Mouse (Mus musculus) CH12.LX (cell line): Measurements from ENCODE around the gene Orai1.

Experiments
- CTCF ChIP-seq, 2 experiments: IDR thresholded peaks in 1 of 2; conservative IDR thresholded peaks in 1 of 2; 2 replicates each; pipeline ENCODE4 v1.5.1; 2011 to 2012; ENCODE audit warnings: low read depth in 2 of 2, low read length in 2 of 2, improper control_type of control experiment in 1 of 2, inconsistent platforms in 1 of 2, mild to moderate bottlenecking in 1 of 2, moderate library complexity in 1 of 2
- EP300 ChIP-seq: IDR thresholded peaks from 2 replicates; pipeline ENCODE4 v1.6.1; 2011; ENCODE audit warnings: low read length, improper control_type of control experiment
- GABPA ChIP-seq: IDR thresholded peaks from 2 replicates; pipeline ENCODE4 v1.6.1; 2012; ENCODE audit warnings: low read depth, low read length, improper control_type of control experiment, inconsistent platforms; ENCODE audit not compliant: insufficient replicate concordance
- JUN ChIP-seq: IDR thresholded peaks from 2 replicates; pipeline ENCODE4 v1.6.1; 2011; ENCODE audit warnings: low read depth, mild to moderate bottlenecking, low read length, improper control_type of control experiment, moderate library complexity; ENCODE audit not compliant: insufficient read depth
- MAFK ChIP-seq: IDR thresholded peaks from 2 replicates; pipeline ENCODE4 v1.6.1; 2011; ENCODE audit warnings: low read length, improper control_type of control experiment; ENCODE audit not compliant: insufficient replicate concordance
- MAX ChIP-seq: IDR thresholded peaks from 2 replicates; pipeline ENCODE4 v1.6.1; 2011; ENCODE audit warnings: low read length, improper control_type of control experiment
- NELFE ChIP-seq: IDR thresholded peaks from 2 replicates; pipeline ENCODE4 v1.6.1; 2011; ENCODE audit warnings: low read depth, low read length, improper control_type of control experiment
- NRF1 ChIP-seq: IDR thresholded peaks from 2 replicates; pipeline ENCODE4 v1.6.1; 2014; ENCODE audit warnings: low read depth, mild to moderate bottlenecking, inconsistent platforms, low read length, improper control_type of control experiment, moderate library complexity
- POLR2A ChIP-seq: IDR thresholded peaks from 2 replicates; pipeline ENCODE4 v1.6.1; 2011; ENCODE audit warnings: low read depth, mild to moderate bottlenecking, improper control_type of control experiment, low read length
- UBTF ChIP-seq: IDR thresholded peaks from 2 replicates; pipeline ENCODE4 v1.6.1; 2012; ENCODE audit warnings: low read depth, mild to moderate bottlenecking, inconsistent platforms, low read length, improper control_type of control experiment, moderate library complexity
- ZC3H11A ChIP-seq: IDR thresholded peaks from 2 replicates; pipeline ENCODE4 v1.6.1; 2012; ENCODE audit warnings: low read depth, mild to moderate bottlenecking, inconsistent platforms, low read length, improper control_type of control experiment
- ZMIZ1 ChIP-seq: IDR thresholded peaks from 2 replicates; pipeline ENCODE4 v1.6.1; 2012; ENCODE audit warnings: low read depth, mild to moderate bottlenecking, inconsistent platforms, low read length, improper control_type of control experiment

GRCm38 (mm10) chr5:123033646-123034160, 18.8 kb downstream of the Orai1 start:
- no peak for TF ChIP-seq ZMIZ1
- TF ChIP-seq POLR2A: no peak
- no peak for TF ChIP-seq CTCF (conservative IDR thresholded peaks at IDR 0.05 in 1 of 2, IDR thresholded peaks at IDR 0.05 in 1 of 2; ENCODE audit: low read depth in 2 of 2, low read length in 2 of 2)
- no peak for TF ChIP-seq NELFE
- TF ChIP-seq GABPA: no peak
- no peak for TF ChIP-seq JUN
- no peak for TF ChIP-seq NRF1
- no peak for TF ChIP-seq EP300
- no peak for TF ChIP-seq ZC3H11A
- no peak for TF ChIP-seq MAFK
- no peak for TF ChIP-seq MAX
- no peak for TF ChIP-seq UBTF
